In genomic region chr19:18687556-18687955, GRCm38 (mm10) we compare ENCODE assay signal across 10 mouse cellular contexts. TPM values are rescaled to one million over a fixed set of nuclear protein-coding genes. Genes with fewer than 3 reads are reported as not detected.
A peak's percentile ranks its signal among the peaks of the same experiment; 100 is the strongest.
DNase-seq lines count a peak whose midpoint lies in the region; ATAC-seq lines count a peak whose summit lies in the region.
"Had no signal": no experiment of that assay in that cellular context is flagged by ENCODE, and none has a peak within 500 bp of the region (broad histone marks: within the 10 kb centered on the region; RNA-seq: fewer than 3 reads in every experiment).

No protein-coding gene starts in this region.

- no peaks in the 10 kb centered on the region for H3K9me3 ChIP-seq in heart, embryonic 11.5 days (replicated peaks; ENCODE audit: control insufficient read depth, low read length)
- no peaks in the 10 kb centered on the region for H3K9me3 ChIP-seq in embryonic facial prominence, embryonic 10.5 days
- H3K9me3 ChIP-seq: limb, embryonic 15.5 days; stomach, embryonic 15.5 days had no signal

- H3K36me3 ChIP-seq in heart, embryonic 11.5 days (ENCODE audit: control insufficient read depth, insufficient read depth, low read length), result no peaks in the 10 kb centered on the region
- H3K36me3 ChIP-seq in embryonic facial prominence, embryonic 10.5 days (replicated peaks), result peaks cover 17% of the 10 kb centered on the region
- H3K36me3 ChIP-seq: stomach, embryonic 15.5 days had no signal

- H3K9ac ChIP-seq in heart, embryonic 11.5 days (ENCODE audit: low read depth, low read length), result no peak overlapping the region
- H3K9ac ChIP-seq: limb, embryonic 15.5 days; stomach, embryonic 15.5 days had no signal

- ATAC-seq in heart, embryonic 11.5 days (replicated peaks; ENCODE audit: insufficient number of reproducible peaks, low FRiP score, low TSS enrichment), result no peak

- no peak overlapping the region for H3K4me2 ChIP-seq in heart, embryonic 11.5 days
- H3K4me2 ChIP-seq: limb, embryonic 15.5 days; stomach, embryonic 15.5 days had no signal

- 78% methylated on average over 3 of the region's 3 CpGs for WGBS in heart, embryonic 11.5 days (ENCODE audit: insufficient replicate concordance)
- 82% methylated on average over 3 of the region's 3 CpGs for WGBS in embryonic facial prominence, embryonic 10.5 days

- H3K27me3 ChIP-seq in heart, embryonic 11.5 days (ENCODE audit: control insufficient read depth, insufficient read depth, low read length), result no peaks in the 10 kb centered on the region
- no peaks in the 10 kb centered on the region for H3K27me3 ChIP-seq in embryonic facial prominence, embryonic 10.5 days (replicated peaks; ENCODE audit: low read depth, poor library complexity, severe bottlenecking)
- H3K27me3 ChIP-seq: limb, embryonic 15.5 days; stomach, embryonic 15.5 days had no signal

- H3K4me3 ChIP-seq in heart, embryonic 11.5 days (ENCODE audit: low read depth, low read length), result no peak overlapping the region
- H3K4me3 ChIP-seq in embryonic facial prominence, embryonic 10.5 days, result no peak overlapping the region
- H3K4me3 ChIP-seq: limb, embryonic 15.5 days; stomach, embryonic 15.5 days had no signal

- no peak overlapping the region for H3K27ac ChIP-seq in heart, embryonic 11.5 days (ENCODE audit: low read depth, low read length)
- no peak overlapping the region for H3K27ac ChIP-seq in embryonic facial prominence, embryonic 10.5 days (replicated peaks)
- H3K27ac ChIP-seq: limb, embryonic 15.5 days; stomach, embryonic 15.5 days had no signal

- H3K4me1 ChIP-seq in heart, embryonic 11.5 days (ENCODE audit: control insufficient read depth, insufficient read depth, low read length), result peaks cover 4% of the 10 kb centered on the region; the same call in 1 of the 2 replicates
- H3K4me1 ChIP-seq in embryonic facial prominence, embryonic 10.5 days, result no peaks in the 10 kb centered on the region
- H3K4me1 ChIP-seq: limb, embryonic 15.5 days; stomach, embryonic 15.5 days had no signal

- peak; percentile 16 to 60 for DNase-seq in heart, adult 18-20 months
- DNase-seq in 416B (ENCODE audit: low read depth) (peak; percentile 83), NIH3T3 (ENCODE audit: low read depth) (peak; percentile 81)
- peak; percentile 31 for DNase-seq in embryonic facial prominence, embryonic 10.5 days (ENCODE audit: low spot score)
- peak; percentile 56 for DNase-seq in kidney, postnatal 10 days
- peak; percentile 36 for DNase-seq in retina, postnatal 7 days (ENCODE audit: low read depth, low spot score)
- DNase-seq in yolk sac, embryonic 10.5 days (ENCODE audit: low spot score), result no peak

RNA-seq across cellular contexts. Expression of gene Carnmt1, which starts 17.0 kb away (rescaled TPM):
- 10 to 100 TPM; 37.7 to 38.9 TPM for total RNA-seq in heart, adult 18-20 months (2021)
- 21.7 and 26.5 TPM in 2 replicates for polyA plus RNA-seq in heart, embryonic 11.5 days (2014; fragmentation: Nextera tagmentation; extraction: Ambion mirVana)
- 27.8 and 29.9 TPM in 2 replicates for polyA plus RNA-seq in embryonic facial prominence, embryonic 10.5 days (2016; fragmentation: Nextera tagmentation; extraction: Ambion mirVana)

RNA-seq across cellular contexts. Expression of gene D030056L22Rik, which starts 25.4 kb away (rescaled TPM):
- total RNA-seq in heart, adult 18-20 months (2021), result 10 to 100 TPM; 11.3 to 12.2 TPM
- polyA plus RNA-seq in heart, embryonic 11.5 days (2014; fragmentation: Nextera tagmentation; extraction: Ambion mirVana), result 26.9 and 27.7 TPM in 2 replicates
- 33.7 and 34.3 TPM in 2 replicates for polyA plus RNA-seq in embryonic facial prominence, embryonic 10.5 days (2016; fragmentation: Nextera tagmentation; extraction: Ambion mirVana)

RNA-seq across cellular contexts. Expression of gene Nmrk1, which starts 55.8 kb away (rescaled TPM):
- 1 to 10 TPM; 2.9 to 3.4 TPM for total RNA-seq in heart, adult 18-20 months (2021)
- 6.0 and 7.6 TPM in 2 replicates for polyA plus RNA-seq in heart, embryonic 11.5 days (2014; fragmentation: Nextera tagmentation; extraction: Ambion mirVana)
- 8.1 and 8.7 TPM in 2 replicates for polyA plus RNA-seq in embryonic facial prominence, embryonic 10.5 days (2016; fragmentation: Nextera tagmentation; extraction: Ambion mirVana)

RNA-seq across cellular contexts. Expression of gene Ostf1, which starts 55.9 kb away (rescaled TPM):
- total RNA-seq in heart, adult 18-20 months (2021), result 10 to 100 TPM; 34.3 to 36.7 TPM
- polyA plus RNA-seq in heart, embryonic 11.5 days (2014; fragmentation: Nextera tagmentation; extraction: Ambion mirVana), result 60.2 and 65.4 TPM in 2 replicates
- 35.0 and 37.0 TPM in 2 replicates for polyA plus RNA-seq in embryonic facial prominence, embryonic 10.5 days (2016; fragmentation: Nextera tagmentation; extraction: Ambion mirVana)
